Mouse (Mus musculus) limb, embryonic 13.5 days (tissue): ENCODE data around the gene Pnck. TPM values are rescaled to one million over a fixed set of nuclear protein-coding genes. Genes with fewer than 3 reads are reported as not detected.

ENCODE experiments used
- ATAC-seq: fragments of 200-750 bp; cut with Nextera tagmentation; 2 replicates; pipeline ENCODE4 v1.8.0; 2017; ENCODE audit warnings: low read depth, moderate number of reproducible peaks, moderate TSS enrichment; ENCODE audit not compliant: low FRiP score
- H3K27ac ChIP-seq: fragments of 300-500 bp; sonication (generic); 2 replicates; pipeline ENCODE4 v1.5.1; 2015; ENCODE audit warnings: inconsistent platforms, mild to moderate bottlenecking, moderate library complexity
- H3K27me3 ChIP-seq: fragments of 300-500 bp; sonication (generic); 2 replicates; pipeline ENCODE4 v1.6.1; 2015; ENCODE audit warnings: mild to moderate bottlenecking, inconsistent platforms
- H3K36me3 ChIP-seq: fragments of 300-500 bp; sonication (generic); 2 replicates; pipeline ENCODE4 v1.6.1; 2015; ENCODE audit warnings: inconsistent platforms, mild to moderate bottlenecking, moderate library complexity
- H3K4me1 ChIP-seq: fragments of 300-500 bp; sonication (generic); 2 replicates; pipeline ENCODE4 v1.6.1; 2015; ENCODE audit warnings: inconsistent platforms
- H3K4me2 ChIP-seq: fragments of 300-500 bp; sonication (generic); replicated peaks from 2 replicates; pipeline ENCODE4 v1.6.1; 2015; ENCODE audit warnings: inconsistent platforms, mild to moderate bottlenecking, moderate library complexity
- H3K4me3 ChIP-seq: fragments of 300-500 bp; sonication (generic); 2 replicates; pipeline ENCODE4 v1.5.1; 2015; ENCODE audit warnings: moderate library complexity, mild to moderate bottlenecking, inconsistent platforms
- H3K9ac ChIP-seq: fragments of 300-500 bp; sonication (generic); 2 replicates; pipeline ENCODE4 v1.6.1; 2015; ENCODE audit warnings: mild to moderate bottlenecking, inconsistent platforms
- H3K9me3 ChIP-seq: fragments of 300-500 bp; sonication (generic); 2 replicates; pipeline ENCODE4 v1.6.1; 2016; ENCODE audit warnings: inconsistent platforms
- WGBS: fragments of 180-500 bp; shearing (Covaris S2); methylation state at CpG from one replicate; pipeline ENCODE4 v1.1.7; 2015; 5-methylcytosine and 5-hydroxymethylcytosine counted together
- polyA plus RNA-seq: library from polyadenylated mRNA; unstranded; fragments of >200 nt; fragmentation: Nextera tagmentation; extraction: Ambion mirVana; gene quantifications from 2 replicates; pipeline ENCODE4 v1.2.1, GENCODE M21; 2015

The Pnck gene
- 21.7 TPM in 2 replicates for polyA plus RNA-seq

DNA sequence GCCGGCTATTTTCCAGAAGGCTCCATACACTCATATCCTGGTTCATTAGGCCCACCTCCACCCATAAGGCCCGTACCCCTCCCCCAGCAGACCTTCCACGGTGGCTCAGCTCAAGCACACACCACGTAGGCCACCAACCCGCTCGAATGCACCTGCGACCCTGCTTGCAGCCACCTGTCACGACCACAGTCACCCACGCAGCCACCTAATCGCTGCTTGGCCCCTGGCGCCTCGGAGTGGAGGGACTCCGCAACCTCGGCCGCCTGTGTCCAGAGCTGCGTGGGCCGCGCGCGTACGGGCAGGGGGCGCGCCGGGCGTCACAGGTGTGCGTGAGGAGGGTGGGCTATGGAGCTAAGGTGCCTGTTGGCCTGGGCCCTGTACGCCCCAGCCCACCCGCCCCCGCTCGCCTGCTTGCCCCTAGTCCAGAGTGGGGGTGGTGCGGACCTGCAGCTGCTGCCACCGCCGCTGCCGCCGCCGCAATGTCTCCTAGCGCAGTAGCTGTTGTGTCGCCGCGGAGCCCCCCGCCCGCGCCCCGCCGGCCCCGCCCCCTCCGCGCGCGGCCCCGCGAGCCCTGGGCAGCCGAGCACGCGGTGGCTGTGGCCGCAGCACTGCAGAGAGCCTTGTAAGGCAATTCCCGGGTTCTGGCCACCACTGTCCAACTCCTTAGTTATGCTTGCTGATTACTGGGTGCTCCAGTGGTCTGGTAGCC lies at the start of gene Pnck:
Gene Pnck, minus strand, starts transcription at position 543 of the 709 bp plus-strand sequence.
- Histone ChIP-seq H3K4me2 (peak within 1 kb of the TSS; percentile 75), H3K36me3 (no peaks in the 10 kb centered on the region), H3K9ac (peak within 1 kb of the TSS; percentile 64), H3K27me3 (no peaks in the 10 kb centered on the region), H3K9me3 (no peaks in the 10 kb centered on the region), H3K27ac (no peak within 1 kb of the TSS), H3K4me1 (0 out of 2 replicates have a peak, but pooled peaks cover 4% of the 10 kb centered on the region), H3K4me3 (peak within 1 kb of the TSS; percentile 51)
- WGBS = 14% methylated on average over 46 of the region's 57 CpGs
- peak; percentile 59 for ATAC-seq

DNA sequence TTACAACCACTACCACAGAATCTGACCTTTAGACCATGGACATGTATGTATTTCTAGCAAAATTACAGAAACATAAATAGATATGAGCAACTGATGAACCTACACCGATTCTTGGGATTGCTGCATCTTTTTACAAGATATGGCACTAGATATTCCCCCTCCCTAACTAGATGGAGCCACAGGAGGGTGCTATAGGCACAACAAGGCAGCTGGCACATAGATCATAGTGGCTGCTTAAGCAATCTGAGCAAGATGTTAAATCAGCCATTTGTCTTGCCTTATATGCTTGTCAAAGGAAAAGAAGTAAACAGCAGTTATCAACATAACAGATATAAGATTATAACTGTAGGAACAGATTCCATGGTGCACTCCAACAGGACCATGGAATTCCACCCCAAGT lies 40.6 kb upstream of the Pnck start:
- Histone ChIP-seq H3K4me1 (no peaks in the 10 kb centered on the region), H3K27me3 (no peaks in the 10 kb centered on the region), H3K4me2 (no peak overlapping the region), H3K36me3 (peaks cover 18% of the 10 kb centered on the region), H3K4me3 (no peak overlapping the region), H3K9me3 (no peaks in the 10 kb centered on the region), H3K9ac (no peak overlapping the region), H3K27ac (no peak overlapping the region)
- WGBS = 81% methylated on average over 1 of the region's 1 CpGs
- no peak for ATAC-seq

DNA sequence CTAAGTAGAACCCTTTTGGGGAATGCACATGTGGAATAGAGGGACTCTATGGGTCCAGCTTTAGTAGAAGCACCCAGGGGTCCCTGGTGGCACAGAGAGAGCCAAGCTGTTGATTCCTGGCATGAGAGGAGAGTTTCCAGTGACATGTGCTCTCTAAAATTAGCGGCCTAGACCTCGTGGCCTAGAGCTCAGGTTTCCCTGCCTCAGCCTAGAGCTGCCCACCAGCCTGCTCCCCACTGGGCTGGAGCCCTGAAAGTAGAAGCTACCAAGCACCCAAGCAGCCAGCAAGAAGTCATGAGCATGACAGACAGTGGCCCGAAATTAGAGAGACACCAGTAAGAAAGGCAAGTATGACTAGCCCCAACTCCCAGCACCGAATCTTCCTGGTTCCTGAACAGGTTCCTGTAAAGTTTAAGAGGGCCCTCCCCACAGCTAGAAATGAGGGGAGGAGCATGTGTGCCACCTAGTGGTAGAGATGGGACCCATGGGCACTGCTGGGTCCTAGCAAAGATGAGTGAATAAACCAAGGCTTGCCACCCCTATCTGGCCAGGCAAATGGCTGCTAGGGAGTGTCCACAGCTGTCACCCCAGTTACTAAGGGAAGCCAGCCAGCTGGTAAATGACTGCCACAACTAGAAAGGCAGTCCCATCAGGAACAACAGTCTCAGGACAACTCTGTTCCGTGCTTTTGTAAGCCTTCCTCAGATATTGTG lies 31.2 kb upstream of the Pnck start:
- no peak overlapping the region for H3K9ac ChIP-seq
- H3K4me3 ChIP-seq = no peak overlapping the region
- WGBS = 63% methylated on average over 5 of the region's 5 CpGs
- no peak overlapping the region for H3K4me2 ChIP-seq
- peaks cover 2% of the 10 kb centered on the region; the same call in 1 of the 2 replicates for H3K27me3 ChIP-seq
- no peaks in the 10 kb centered on the region for H3K9me3 ChIP-seq
- no peak overlapping the region for H3K27ac ChIP-seq
- ATAC-seq = no peak
- peaks cover 40% of the 10 kb centered on the region for H3K36me3 ChIP-seq
- H3K4me1 ChIP-seq = no peaks in the 10 kb centered on the region

DNA sequence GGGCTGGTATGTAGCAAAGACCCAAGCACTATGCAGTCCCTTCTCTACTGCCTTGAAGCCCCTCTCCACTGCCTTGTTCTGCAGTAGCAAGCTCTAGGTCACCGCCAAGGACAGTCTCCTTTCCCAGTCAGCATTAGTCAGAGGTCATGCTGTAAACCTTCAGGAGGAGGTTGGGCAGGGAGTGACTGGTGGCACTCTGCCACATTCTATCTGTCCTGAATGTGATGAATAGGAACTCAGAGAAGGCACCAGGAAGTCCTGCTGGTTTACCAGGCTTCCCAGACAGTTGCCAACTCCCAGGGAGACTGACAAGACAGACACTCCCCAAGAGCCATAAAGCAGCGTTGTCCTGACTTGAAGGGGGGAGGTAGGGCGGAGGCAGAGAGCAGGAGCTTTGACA lies 25.7 kb upstream of the Pnck start:
- H3K4me2 ChIP-seq = no peak overlapping the region
- no peak overlapping the region for H3K27ac ChIP-seq
- no peak overlapping the region for H3K4me3 ChIP-seq
- no peaks in the 10 kb centered on the region for H3K4me1 ChIP-seq
- WGBS = 53% methylated on average over 3 of the region's 3 CpGs
- peaks cover 58% of the 10 kb centered on the region for H3K36me3 ChIP-seq
- H3K9me3 ChIP-seq = no peaks in the 10 kb centered on the region
- peaks cover 2% of the 10 kb centered on the region; the same call in 1 of the 2 replicates for H3K27me3 ChIP-seq
- no peak overlapping the region for H3K9ac ChIP-seq
- no peak for ATAC-seq

GRCm38 (mm10) chrX:73684978-73685377 lies 25.1 kb upstream of the Pnck start:
- no peaks in the 10 kb centered on the region for H3K9me3 ChIP-seq
- no peak overlapping the region for H3K27ac ChIP-seq
- H3K4me1 ChIP-seq = no peaks in the 10 kb centered on the region
- H3K27me3 ChIP-seq = peaks cover 2% of the 10 kb centered on the region; the same call in 1 of the 2 replicates
- no peak for ATAC-seq
- H3K4me3 ChIP-seq = no peak overlapping the region
- no peak overlapping the region for H3K9ac ChIP-seq
- peaks cover 64% of the 10 kb centered on the region for H3K36me3 ChIP-seq
- H3K4me2 ChIP-seq = no peak overlapping the region

- H3K27ac ChIP-seq = no peak overlapping the region
- ATAC-seq = no peak
- H3K4me1 ChIP-seq = no peaks in the 10 kb centered on the region
- 81% methylated on average over 2 of the region's 2 CpGs for WGBS
- no peak overlapping the region for H3K4me3 ChIP-seq
- H3K4me2 ChIP-seq = no peak overlapping the region
- peaks cover 2% of the 10 kb centered on the region; the same call in 1 of the 2 replicates for H3K27me3 ChIP-seq
- peaks cover 66% of the 10 kb centered on the region for H3K36me3 ChIP-seq
- H3K9me3 ChIP-seq = no peaks in the 10 kb centered on the region
- H3K9ac ChIP-seq = no peak overlapping the region
Observed at GRCm38 (mm10) chrX:73684156-73684555, 24.2 kb upstream of the Pnck start.

DNA sequence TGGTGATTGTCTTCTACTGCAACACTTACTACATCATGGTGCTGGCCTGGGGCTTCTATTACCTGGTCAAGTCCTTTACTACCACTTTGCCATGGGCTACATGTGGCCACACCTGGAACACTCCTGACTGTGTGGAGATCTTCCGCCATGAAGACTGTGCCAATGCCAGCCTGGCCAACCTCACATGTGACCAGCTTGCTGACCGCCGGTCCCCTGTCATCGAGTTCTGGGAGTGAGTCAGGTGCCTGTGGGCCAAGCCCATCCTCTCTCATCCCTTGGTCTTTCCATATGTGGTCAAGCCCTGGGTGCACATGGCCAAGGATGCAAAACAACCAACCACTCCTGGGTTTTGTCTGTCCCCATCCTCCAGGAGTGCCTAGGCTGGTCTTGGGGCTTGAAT lies 16.8 kb upstream of the Pnck start:
- H3K4me2 ChIP-seq = no peak overlapping the region
- 94% methylated on average over 4 of the region's 4 CpGs for WGBS
- H3K36me3 ChIP-seq = peaks cover 40% of the 10 kb centered on the region
- peaks cover 16% of the 10 kb centered on the region; the same call in 1 of the 2 replicates for H3K27me3 ChIP-seq
- no peak for ATAC-seq
- peaks cover 17% of the 10 kb centered on the region for H3K4me1 ChIP-seq
- no peaks in the 10 kb centered on the region for H3K9me3 ChIP-seq
- H3K27ac ChIP-seq = no peak overlapping the region
- H3K9ac ChIP-seq = no peak overlapping the region
- H3K4me3 ChIP-seq = no peak overlapping the region

DNA sequence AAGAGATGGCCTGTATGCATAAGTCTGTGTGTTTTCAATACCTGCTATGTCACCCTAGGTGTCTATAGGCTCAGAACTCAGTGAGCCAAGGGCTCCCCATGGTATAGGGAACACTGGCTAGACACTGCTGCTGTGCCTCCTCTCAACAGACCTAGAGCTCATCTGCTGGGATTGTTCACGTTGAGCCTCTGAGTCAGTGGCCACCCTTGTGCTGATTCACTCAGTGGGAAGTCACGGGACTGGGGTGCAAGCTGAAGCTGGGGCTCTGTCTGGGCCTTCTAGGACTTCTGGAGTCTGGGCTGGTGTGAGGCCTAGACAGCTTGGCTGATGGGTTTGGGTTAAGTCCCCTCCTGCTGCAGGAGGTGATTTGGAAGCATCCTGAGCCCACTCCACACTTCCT lies 15.3 kb upstream of the Pnck start:
- Histone ChIP-seq H3K27me3 (peaks cover 16% of the 10 kb centered on the region; the same call in 1 of the 2 replicates), H3K4me3 (peak overlapping the region; percentile 63), H3K9me3 (no peaks in the 10 kb centered on the region), H3K4me1 (peaks cover 17% of the 10 kb centered on the region), H3K36me3 (peaks cover 33% of the 10 kb centered on the region), H3K4me2 (peak overlapping the region; percentile 72), H3K9ac (peak overlapping the region; percentile 80; the same call in 1 of the 2 replicates), H3K27ac (no peak overlapping the region)
- ATAC-seq = no peak
- WGBS = 59% methylated on average over 2 of the region's 2 CpGs

DNA sequence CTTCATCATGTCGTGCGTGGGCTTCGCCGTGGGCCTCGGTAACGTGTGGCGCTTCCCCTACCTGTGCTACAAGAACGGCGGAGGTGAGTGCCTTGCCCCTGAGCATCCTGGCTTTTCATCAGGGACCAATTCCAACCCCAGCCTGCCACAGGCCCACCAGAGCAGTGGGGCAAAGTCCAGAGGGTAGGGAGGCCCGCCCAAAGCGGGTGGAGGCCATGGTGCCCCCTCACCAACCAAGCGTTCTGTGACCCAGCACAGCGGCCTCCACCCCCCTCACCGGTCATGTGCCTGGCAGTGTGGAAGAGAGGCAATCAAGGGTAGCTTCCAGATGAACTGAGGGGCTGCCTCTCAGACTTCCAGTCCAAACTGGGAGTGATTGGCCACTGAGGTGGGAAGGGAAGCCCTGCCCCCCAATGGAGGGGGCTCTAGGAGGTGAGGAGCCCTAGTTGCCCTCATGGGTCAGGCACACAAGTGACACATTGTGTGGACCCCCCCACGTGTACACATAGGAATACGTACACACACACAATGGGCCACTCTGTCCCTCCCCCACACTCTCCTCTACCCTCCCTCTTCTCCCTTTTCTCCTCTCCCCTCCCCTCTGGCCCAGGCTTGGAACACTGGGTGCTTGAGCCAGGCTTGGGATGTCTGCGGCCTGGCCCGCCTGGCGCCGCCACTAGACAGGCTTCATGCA lies 14.2 kb upstream of the Pnck start:
- ATAC-seq = peak; percentile 22; the same call in 1 of the 2 replicates

GRCm38 (mm10) chrX:73673619-73673967 lies 13.7 kb upstream of the Pnck start:
- Histone ChIP-seq H3K9ac (peak overlapping the region; percentile 80), H3K4me2 (peak overlapping the region; percentile 72), H3K27ac (0 out of 2 replicates have a peak overlapping the region, but pooled peaks have one; percentile 65), H3K4me1 (peaks cover 17% of the 10 kb centered on the region), H3K9me3 (no peaks in the 10 kb centered on the region), H3K4me3 (peak overlapping the region; percentile 63), H3K36me3 (peaks cover 17% of the 10 kb centered on the region), H3K27me3 (peaks cover 16% of the 10 kb centered on the region; the same call in 1 of the 2 replicates)
- WGBS = 26% methylated on average over 32 of the region's 42 CpGs
- no peak for ATAC-seq

More for the DNA sequence above, 14.2 kb upstream of the Pnck start:
- Histone ChIP-seq H3K36me3 (peaks cover 22% of the 10 kb centered on the region), H3K9me3 (no peaks in the 10 kb centered on the region), H3K9ac (peak overlapping the region; percentile 80), H3K4me2 (peak overlapping the region; percentile 72), H3K27ac (no peak overlapping the region), H3K4me3 (peak overlapping the region; percentile 63), H3K27me3 (peaks cover 16% of the 10 kb centered on the region; the same call in 1 of the 2 replicates), H3K4me1 (peaks cover 17% of the 10 kb centered on the region)
- 28% methylated on average over 20 of the region's 20 CpGs for WGBS

DNA sequence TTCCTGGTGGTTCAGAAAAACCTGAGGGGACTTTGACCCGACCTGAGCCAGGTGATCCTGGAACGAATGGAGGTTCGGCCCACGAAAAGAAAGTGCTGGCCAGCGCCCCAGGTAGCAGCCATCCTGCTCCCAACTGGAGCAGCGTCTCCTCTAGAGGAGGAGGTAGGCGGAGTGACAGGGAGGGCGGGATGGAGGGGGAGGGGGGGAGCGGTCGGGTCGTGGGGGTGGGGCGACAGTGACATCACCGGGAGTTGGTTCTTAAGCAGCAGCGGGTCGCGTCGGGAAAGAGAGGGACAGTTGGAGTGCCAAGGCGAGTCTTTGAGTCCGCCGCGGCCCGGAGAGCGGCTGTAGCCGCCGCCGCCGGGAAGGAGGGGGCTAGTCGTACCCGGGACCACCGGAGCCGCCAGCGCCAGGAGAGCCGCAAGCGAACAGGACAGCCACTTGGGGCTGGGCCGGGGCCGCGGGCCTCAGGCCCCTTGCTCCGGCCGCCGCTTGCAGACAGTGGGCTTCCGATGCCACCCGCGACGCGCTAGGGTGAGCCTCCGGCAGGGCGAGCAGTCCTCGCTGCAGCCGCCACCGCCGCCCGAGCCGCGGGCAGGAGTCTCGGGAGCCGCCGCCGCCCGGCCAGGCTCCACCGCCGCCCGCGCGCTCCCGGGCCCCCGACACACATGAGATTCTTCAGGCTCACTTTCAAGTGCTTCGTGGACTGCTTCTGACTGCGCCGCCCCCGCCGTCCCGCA lies 13.1 kb upstream of the Pnck start, which contains the start of gene Slc6a8:
Gene Slc6a8, plus strand, starts transcription at position 272 of the 740 bp plus-strand sequence.
- peak within 1 kb of the TSS; percentile 80 for H3K9ac ChIP-seq
- H3K36me3 ChIP-seq = peaks cover 12% of the 10 kb centered on the region
- peak; percentile 69 for ATAC-seq
- peaks cover 17% of the 10 kb centered on the region for H3K4me1 ChIP-seq
- peaks cover 16% of the 10 kb centered on the region; the same call in 1 of the 2 replicates for H3K27me3 ChIP-seq
- H3K4me2 ChIP-seq = peak within 1 kb of the TSS; percentile 72
- WGBS = 18% methylated on average over 57 of the region's 72 CpGs
- no peaks in the 10 kb centered on the region for H3K9me3 ChIP-seq
- H3K27ac ChIP-seq = peak within 1 kb of the TSS; percentile 65; the same call in 1 of the 2 replicates
- peak within 1 kb of the TSS; percentile 63 for H3K4me3 ChIP-seq
